Mouse (Mus musculus) kidney, postnatal 10 days (tissue): ENCODE measurements at regions not wholly inside any gene's neighbourhood (a gene's known extent, or its start where the extent isn't known, plus 50 kb on each side); places are given as distances from the start of the nearest gene placed in this dataset.
"Not testable (repeated sequence)": the region's sequence is repeated elsewhere in the genome, so short reads cannot be mapped to it uniquely, and the experiment has no call there.

Source experiments
- DNase-seq: peaks from one replicate; pipeline ENCODE4 v3.0.0; 2021; ENCODE audit warnings: mixed read lengths

- DNase-seq: no peak
These were observed 108.5 kb downstream of the Mrpl39 start for GRCm38 (mm10) chr16:84627052-84627451.

- no peak for DNase-seq
These were observed 105.7 kb downstream of the Mrpl39 start for GRCm38 (mm10) chr16:84629868-84630267.

- not testable (repeated sequence) for DNase-seq
These were observed 91.1 kb downstream of the Mrpl39 start for GRCm38 (mm10) chr16:84644446-84644845.

GRCm38 (mm10) chr16:84646172-84646684 lies 89.3 kb downstream of the Mrpl39 start:
- no peak for DNase-seq

- no peak for DNase-seq
These were observed 84.9 kb downstream of the Mrpl39 start for GRCm38 (mm10) chr16:84650646-84651045.

- DNase-seq: no peak
These were observed 81.7 kb downstream of the Mrpl39 start for GRCm38 (mm10) chr16:84653873-84654272.

- DNase-seq: no peak
These were observed 73.7 kb downstream of the Mrpl39 start for GRCm38 (mm10) chr16:84661879-84662278.

GRCm38 (mm10) chr16:84663581-84663980 lies 72.0 kb downstream of the Mrpl39 start:
- DNase-seq: no peak
